Comparison of ENCODE assay signal across 10 mouse cellular contexts in genomic region chr2:80268053-80268452, GRCm38 (mm10). TPM values are rescaled to one million over a fixed set of nuclear protein-coding genes. Genes with fewer than 3 reads are reported as not detected.
A peak's percentile ranks its signal among the peaks of the same experiment; 100 is the strongest.
DNase-seq lines count a peak whose midpoint lies in the region; ATAC-seq and TF ChIP-seq lines count a peak whose summit lies in the region.
"Had no signal": no experiment of that assay in that cellular context is flagged by ENCODE, and none has a peak within 500 bp of the region (broad histone marks: within the 10 kb centered on the region; RNA-seq: fewer than 3 reads in every experiment).

No protein-coding gene starts in this region.

- DNase-seq in hindbrain, embryonic 14.5 days (ENCODE audit: low spot score), result peak; percentile 83
- peak; percentile 83 for DNase-seq in midbrain, postnatal 0 days (ENCODE audit: low spot score)
- peak; percentile 79 for DNase-seq in embryo, embryonic 10.5 days (ENCODE audit: low spot score)
- DNase-seq in urinary bladder, postnatal 14 days (ENCODE audit: low spot score), result no peak
- DNase-seq in spleen, postnatal 10 days (ENCODE audit: low spot score in 2 of 2), result no peak
- no peak for DNase-seq in spleen, postnatal 36 days (ENCODE audit: low spot score in 2 of 2)

- H3K4me1 ChIP-seq in hindbrain, embryonic 14.5 days (replicated peaks; ENCODE audit: control insufficient read depth, insufficient read depth, low read length), result no peaks in the 10 kb centered on the region
- H3K4me1 ChIP-seq in hindbrain, embryonic 13.5 days (replicated peaks), result no peaks in the 10 kb centered on the region; the same call in 1 of the 2 replicates
- H3K4me1 ChIP-seq in midbrain, postnatal 0 days (ENCODE audit: insufficient read depth, low read length), result no peaks in the 10 kb centered on the region
- no peaks in the 10 kb centered on the region for H3K4me1 ChIP-seq in midbrain, embryonic 15.5 days

- H3K9me3 ChIP-seq in hindbrain, embryonic 14.5 days (ENCODE audit: control insufficient read depth, low read length), result no peaks in the 10 kb centered on the region
- H3K9me3 ChIP-seq in hindbrain, embryonic 13.5 days, result no peaks in the 10 kb centered on the region
- H3K9me3 ChIP-seq in midbrain, postnatal 0 days (ENCODE audit: low read length), result no peaks in the 10 kb centered on the region
- no peaks in the 10 kb centered on the region for H3K9me3 ChIP-seq in midbrain, embryonic 15.5 days
- H3K9me3 ChIP-seq: megakaryocyte, embryonic 14.5 days had no signal

- no peak overlapping the region for H3K4me3 ChIP-seq in hindbrain, embryonic 14.5 days (replicated peaks; ENCODE audit: low read length)
- H3K4me3 ChIP-seq in hindbrain, embryonic 13.5 days, result no peak overlapping the region
- no peak overlapping the region for H3K4me3 ChIP-seq in midbrain, postnatal 0 days (ENCODE audit: low read depth, low read length)
- no peak overlapping the region for H3K4me3 ChIP-seq in midbrain, embryonic 15.5 days
- H3K4me3 ChIP-seq: megakaryocyte, embryonic 14.5 days had no signal

- H3K4me2 ChIP-seq in hindbrain, embryonic 14.5 days (replicated peaks), result no peak overlapping the region
- H3K4me2 ChIP-seq in hindbrain, embryonic 13.5 days, result no peak overlapping the region
- H3K4me2 ChIP-seq in midbrain, postnatal 0 days (ENCODE audit: low read depth, low read length, poor library complexity, severe bottlenecking), result no peak overlapping the region
- no peak overlapping the region for H3K4me2 ChIP-seq in midbrain, embryonic 15.5 days

- peak; percentile 86 for TF ChIP-seq CTCF in midbrain, postnatal 0 days (IDR thresholded peaks at IDR 0.05)

- ATAC-seq in hindbrain, embryonic 14.5 days (ENCODE audit: low FRiP score), result no peak
- ATAC-seq in hindbrain, embryonic 13.5 days (ENCODE audit: low FRiP score), result no peak
- no peak for ATAC-seq in midbrain, postnatal 0 days (ENCODE audit: low FRiP score)
- no peak for ATAC-seq in midbrain, embryonic 15.5 days (replicated peaks)

- 53% methylated on average over 4 of the region's 4 CpGs for WGBS in hindbrain, embryonic 14.5 days
- 57% methylated on average over 4 of the region's 4 CpGs for WGBS in hindbrain, embryonic 13.5 days
- 49% methylated on average over 4 of the region's 4 CpGs for WGBS in midbrain, postnatal 0 days
- WGBS in midbrain, embryonic 15.5 days, result 57% methylated on average over 4 of the region's 4 CpGs

- no peaks in the 10 kb centered on the region for H3K36me3 ChIP-seq in hindbrain, embryonic 14.5 days (replicated peaks; ENCODE audit: control insufficient read depth, insufficient read depth)
- H3K36me3 ChIP-seq in hindbrain, embryonic 13.5 days, result no peaks in the 10 kb centered on the region
- no peaks in the 10 kb centered on the region for H3K36me3 ChIP-seq in midbrain, postnatal 0 days (ENCODE audit: insufficient read depth, low read length)
- H3K36me3 ChIP-seq in midbrain, embryonic 15.5 days (replicated peaks), result no peaks in the 10 kb centered on the region

- H3K27ac ChIP-seq in hindbrain, embryonic 14.5 days, result no peak overlapping the region
- H3K27ac ChIP-seq in hindbrain, embryonic 13.5 days, result no peak overlapping the region
- no peak overlapping the region for H3K27ac ChIP-seq in midbrain, postnatal 0 days (ENCODE audit: low read depth, low read length)
- no peak overlapping the region for H3K27ac ChIP-seq in midbrain, embryonic 15.5 days

- H3K9ac ChIP-seq in hindbrain, embryonic 14.5 days, result no peak overlapping the region
- H3K9ac ChIP-seq in hindbrain, embryonic 13.5 days, result no peak overlapping the region
- H3K9ac ChIP-seq in midbrain, postnatal 0 days (replicated peaks; ENCODE audit: low read length, poor library complexity, severe bottlenecking), result no peak overlapping the region
- no peak overlapping the region for H3K9ac ChIP-seq in midbrain, embryonic 15.5 days

- H3K27me3 ChIP-seq in hindbrain, embryonic 14.5 days (ENCODE audit: control insufficient read depth, insufficient read depth, low read length), result no peaks in the 10 kb centered on the region
- H3K27me3 ChIP-seq in hindbrain, embryonic 13.5 days, result no peaks in the 10 kb centered on the region
- H3K27me3 ChIP-seq in midbrain, postnatal 0 days (ENCODE audit: insufficient read depth, low read length), result no peaks in the 10 kb centered on the region
- no peaks in the 10 kb centered on the region for H3K27me3 ChIP-seq in midbrain, embryonic 15.5 days (replicated peaks)
- H3K27me3 ChIP-seq: megakaryocyte, embryonic 14.5 days had no signal

RNA-seq across cellular contexts. Expression of gene Prdx6b, which starts 24.2 kb away (rescaled TPM):
- not detected in 2 replicates for polyA plus RNA-seq in hindbrain, embryonic 14.5 days (2014; fragmentation: Nextera tagmentation; extraction: Ambion mirVana)
- polyA plus RNA-seq in hindbrain, embryonic 13.5 days (2015; fragmentation: Nextera tagmentation; extraction: Ambion mirVana), result not detected in 2 replicates
- total RNA-seq in midbrain, postnatal 0 days (2014; rRNA removed), result not detected in 2 replicates
- polyA plus RNA-seq in midbrain, postnatal 0 days (2015; fragmentation: Nextera tagmentation; extraction: Ambion mirVana), result not detected in 2 replicates
- not detected in 2 replicates for polyA plus RNA-seq in midbrain, embryonic 15.5 days (2015; fragmentation: Nextera tagmentation; extraction: Ambion mirVana)
- total RNA-seq: adrenal gland, postnatal 36 days had no signal

RNA-seq across cellular contexts. Expression of gene Dnajc10, which starts 47.2 kb away (rescaled TPM):
- 72.7 and 78.6 TPM in 2 replicates for polyA plus RNA-seq in hindbrain, embryonic 14.5 days (2014; fragmentation: Nextera tagmentation; extraction: Ambion mirVana)
- polyA plus RNA-seq in hindbrain, embryonic 13.5 days (2015; fragmentation: Nextera tagmentation; extraction: Ambion mirVana), result 66.3 TPM in 2 replicates
- 65.8 and 82.3 TPM in 2 replicates for total RNA-seq in midbrain, postnatal 0 days (2014; rRNA removed)
- 59.4 and 65.8 TPM in 2 replicates for polyA plus RNA-seq in midbrain, postnatal 0 days (2015; fragmentation: Nextera tagmentation; extraction: Ambion mirVana)
- polyA plus RNA-seq in midbrain, embryonic 15.5 days (2015; fragmentation: Nextera tagmentation; extraction: Ambion mirVana), result 59.0 and 63.3 TPM in 2 replicates

Comparison
In these comparisons a context has a peak if more than half of its experiments do, and no peak if none do; other contexts are left out.
1. DNase-seq: peak in hindbrain, embryonic 14.5 days (single experiment), midbrain, postnatal 0 days (single experiment) and embryo, embryonic 10.5 days (single experiment); none in urinary bladder, postnatal 14 days (single experiment), spleen, postnatal 10 days (0 of 2) and spleen, postnatal 36 days (0 of 2).